Mouse (Mus musculus): ENCODE results near the gene Fam213b.

Fam213b gene

GRCm38 (mm10) chr4:154854676-154855345 lies 44.1 kb downstream of the Fam213b start:
- in situ Hi-C loops (cut with MboI; ENCODE audit: low sequenced_read_pairs): no loop called here

DNA sequence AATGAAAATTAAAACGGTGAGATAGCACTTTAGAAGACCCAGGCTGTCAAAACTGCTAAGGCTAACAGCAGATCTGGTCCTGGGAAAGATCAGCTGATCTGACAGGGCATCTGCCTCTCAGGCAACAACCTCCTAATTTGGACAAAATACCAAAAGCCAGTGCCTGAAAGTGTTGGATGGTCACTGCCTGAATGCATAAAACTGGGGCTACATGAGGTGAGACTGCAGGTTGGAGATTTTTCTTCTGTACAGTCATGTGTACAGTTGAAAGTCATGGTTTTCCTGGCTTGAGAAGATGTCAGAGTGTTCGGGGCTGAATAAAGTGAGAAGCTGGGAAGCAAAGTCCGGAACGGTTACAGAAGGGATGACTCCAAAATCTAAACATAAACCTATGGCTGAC lies 45.1 kb downstream of the Fam213b start:
- in situ Hi-C loops (cut with MboI; ENCODE audit: low sequenced_read_pairs): no loop called here

- in situ Hi-C loops (cut with MboI; ENCODE audit: low sequenced_read_pairs): no loop called here
Observed at GRCm38 (mm10) chr4:154852696-154853095, 46.2 kb downstream of the Fam213b start.
